Mouse (Mus musculus): ENCODE results near the gene Sgip1. TPM values are rescaled to one million over a fixed set of nuclear protein-coding genes. Genes with fewer than 3 reads are reported as not detected.

Gene Sgip1
- total and polyA plus RNA-seq, 3 experiments: 0.92 to 5.6 TPM; not detected in 1

- Histone ChIP-seq H3K9me3 (replicated peaks; ENCODE audit: insufficient read depth, low read length) (no peaks in the 10 kb centered on the region), H3K4me3 (ENCODE audit: control insufficient read depth in 1 of 2, insufficient read depth in 1 of 2, low read depth in 2 of 2, low read length in 2 of 2) (no peak overlapping the region), H3K79me2 (ENCODE audit: control insufficient read depth, insufficient read depth, low read length, poor library complexity) (no peaks in the 10 kb centered on the region), H3K27me3 (ENCODE audit: control insufficient read depth in 1 of 2, insufficient read depth in 2 of 2, low read length in 2 of 2) (no peaks in the 10 kb centered on the region), H3K36me3 (ENCODE audit: control insufficient read depth in 1 of 2, insufficient read depth in 2 of 2, low read length in 2 of 2) (no peaks in the 10 kb centered on the region), H3K9ac (ENCODE audit: control insufficient read depth, low read depth, low read length, poor library complexity, severe bottlenecking) (no peak overlapping the region), H3K27ac (ENCODE audit: control insufficient read depth, low read depth, low read length) (no peak overlapping the region), H3K4me1 (ENCODE audit: control insufficient read depth in 1 of 2, insufficient read depth in 2 of 2, low read length in 2 of 2) (no peaks in the 10 kb centered on the region)
- TF ChIP-seq POLR2A (IDR thresholded peaks at IDR 0.05; ENCODE audit: control insufficient read depth in 1 of 2, insufficient read depth in 1 of 2, low read depth in 1 of 2, low read length in 2 of 2, poor library complexity in 1 of 2): no peak
- no peak for TF ChIP-seq CHD2 (IDR thresholded peaks at IDR 0.05; ENCODE audit: low read length)
- TF ChIP-seq SMC3 (IDR thresholded peaks at IDR 0.05; ENCODE audit: low read depth, low read length): no peak
- TF ChIP-seq MYB (IDR thresholded peaks at IDR 0.05; ENCODE audit: low read depth, low read length): no peak
- TF ChIP-seq MAFK (IDR thresholded peaks at IDR 0.05; ENCODE audit: borderline replicate concordance, low read depth, low read length): no peak
- TF ChIP-seq EP300 (IDR thresholded peaks at IDR 0.05; ENCODE audit: low read depth in 1 of 2, low read length in 2 of 2): no peak
- TF ChIP-seq TAL1 (IDR thresholded peaks at IDR 0.05; ENCODE audit: low read length): no peak
- TF ChIP-seq TCF12 (IDR thresholded peaks at IDR 0.05; ENCODE audit: low read depth, low read length): no peak
- TF ChIP-seq MAX (IDR thresholded peaks at IDR 0.05; ENCODE audit: low read length): no peak
- TF ChIP-seq NRF1 (IDR thresholded peaks at IDR 0.05; ENCODE audit: insufficient read depth, low read depth, low read length, poor library complexity, severe bottlenecking): no peak
- no peak for TF ChIP-seq MEF2A (IDR thresholded peaks at IDR 0.05; ENCODE audit: extremely low read depth, insufficient replicate concordance, low read depth, low read length, poor library complexity, severe bottlenecking)
- TF ChIP-seq GABPA (IDR thresholded peaks at IDR 0.05; ENCODE audit: low read depth, low read length): no peak
- TF ChIP-seq SIN3A (IDR thresholded peaks at IDR 0.05; ENCODE audit: low read length): no peak
- no peak for TF ChIP-seq ZMIZ1 (IDR thresholded peaks at IDR 0.05; ENCODE audit: low read depth, low read length)
- TF ChIP-seq POLR2AphosphoS2 (IDR thresholded peaks at IDR 0.05; ENCODE audit: low read length): no peak
- TF ChIP-seq E2F4 (IDR thresholded peaks at IDR 0.05; ENCODE audit: borderline replicate concordance, low read depth, low read length): no peak
- TF ChIP-seq MAZ (IDR thresholded peaks at IDR 0.05; ENCODE audit: low read depth, low read length): no peak
- TF ChIP-seq GATA1 (IDR thresholded peaks at IDR 0.05; ENCODE audit: low read depth, low read length): no peak
- TF ChIP-seq RAD21 (IDR thresholded peaks at IDR 0.05; ENCODE audit: low read depth, low read length): no peak
- no peak for TF ChIP-seq USF1 (IDR thresholded peaks at IDR 0.05; ENCODE audit: low read depth, low read length)
- no peak for DNase-seq (ENCODE audit: low read depth, low spot score)
Observed at GRCm38 (mm10) chr4:102801471-102801870, 60.4 kb downstream of the Sgip1 start.

GRCm38 (mm10) chr4:102801936-102802335, 60.8 kb downstream of the Sgip1 start:
- no peak overlapping the region for H3K9ac ChIP-seq (ENCODE audit: control insufficient read depth, low read depth, low read length, poor library complexity, severe bottlenecking)
- H3K27me3 ChIP-seq (ENCODE audit: control insufficient read depth in 1 of 2, insufficient read depth in 2 of 2, low read length in 2 of 2): no peaks in the 10 kb centered on the region
- no peak overlapping the region for H3K27ac ChIP-seq (ENCODE audit: control insufficient read depth, low read depth, low read length)
- no peaks in the 10 kb centered on the region for H3K4me1 ChIP-seq (ENCODE audit: control insufficient read depth in 1 of 2, insufficient read depth in 2 of 2, low read length in 2 of 2)
- no peak for DNase-seq (ENCODE audit: low read depth, low spot score)
- no peak overlapping the region for H3K4me3 ChIP-seq (ENCODE audit: control insufficient read depth in 1 of 2, insufficient read depth in 1 of 2, low read depth in 2 of 2, low read length in 2 of 2)
- no peaks in the 10 kb centered on the region for H3K79me2 ChIP-seq (ENCODE audit: control insufficient read depth, insufficient read depth, low read length, poor library complexity)
- no peaks in the 10 kb centered on the region for H3K36me3 ChIP-seq (ENCODE audit: control insufficient read depth in 1 of 2, insufficient read depth in 2 of 2, low read length in 2 of 2)
- H3K9me3 ChIP-seq (replicated peaks; ENCODE audit: insufficient read depth, low read length): no peaks in the 10 kb centered on the region
- TF ChIP-seq MXI1 (IDR thresholded peaks at IDR 0.05; ENCODE audit: low read depth, low read length) (no peak), EP300 (IDR thresholded peaks at IDR 0.05; ENCODE audit: low read depth in 1 of 2, low read length in 2 of 2) (no peak), TBP (IDR thresholded peaks at IDR 0.05; ENCODE audit: low read depth, low read length) (no peak), MYC (IDR thresholded peaks at IDR 0.05; ENCODE audit: low read depth, low read length) (no peak), ZNF384 (IDR thresholded peaks at IDR 0.05; ENCODE audit: low read depth, low read length) (no peak), JUND (IDR thresholded peaks at IDR 0.05; ENCODE audit: low read depth, low read length) (no peak), MEF2A (IDR thresholded peaks at IDR 0.05; ENCODE audit: extremely low read depth, insufficient replicate concordance, low read depth, low read length, poor library complexity, severe bottlenecking) (no peak), POLR2AphosphoS5 (IDR thresholded peaks at IDR 0.05; ENCODE audit: borderline replicate concordance, low read depth, low read length) (no peak), MAFK (IDR thresholded peaks at IDR 0.05; ENCODE audit: borderline replicate concordance, low read depth, low read length) (no peak), MAX (IDR thresholded peaks at IDR 0.05; ENCODE audit: low read length) (no peak), USF1 (IDR thresholded peaks at IDR 0.05; ENCODE audit: low read depth, low read length) (no peak), ZKSCAN1 (IDR thresholded peaks at IDR 0.05; ENCODE audit: low read depth, low read length) (no peak)
